Mouse (Mus musculus): ENCODE data around the gene Emp1. TPM values are rescaled to one million over a fixed set of nuclear protein-coding genes. Genes with fewer than 3 reads are reported as not detected.

Emp1 gene
- polyA plus RNA-seq, 1 experiment from 2014 or later = 12.3 TPM

GRCm38 (mm10) chr6:135333994-135334651 lies 28.2 kb upstream of the Emp1 start:
- no peak overlapping the region for H3K4me2 ChIP-seq (replicated peaks)
- H3K4me1 ChIP-seq = peaks cover 10% of the 10 kb centered on the region
- ATAC-seq (ENCODE audit: low FRiP score, low read depth) = no peak
- H3K9ac ChIP-seq = no peak overlapping the region
- H3K27me3 ChIP-seq (replicated peaks) = no peaks in the 10 kb centered on the region
- H3K27ac ChIP-seq = no peak overlapping the region
- H3K9me3 ChIP-seq = no peaks in the 10 kb centered on the region
- H3K36me3 ChIP-seq = no peaks in the 10 kb centered on the region
- no peak overlapping the region for H3K4me3 ChIP-seq
- WGBS = 62% methylated on average over 5 of the region's 5 CpGs

- no peaks in the 10 kb centered on the region for H3K27me3 ChIP-seq (replicated peaks)
- H3K9me3 ChIP-seq = no peaks in the 10 kb centered on the region
- H3K27ac ChIP-seq = no peak overlapping the region
- ATAC-seq (ENCODE audit: low FRiP score, low read depth) = no peak
- no peak overlapping the region for H3K4me3 ChIP-seq
- no peaks in the 10 kb centered on the region for H3K36me3 ChIP-seq
- 92% methylated on average over 8 of the region's 8 CpGs for WGBS
- H3K4me2 ChIP-seq (replicated peaks) = no peak overlapping the region
- peaks cover 10% of the 10 kb centered on the region for H3K4me1 ChIP-seq
- H3K9ac ChIP-seq = no peak overlapping the region
Measured at GRCm38 (mm10) chr6:135336376-135336775, 26.0 kb upstream of the Emp1 start.

- whole genome bisulfite sequencing = 70% methylated on average over 9 of the region's 9 CpGs
- H3K27ac ChIP-seq = no peak overlapping the region
Measured at GRCm38 (mm10) chr6:135340355-135341075, 21.8 kb upstream of the Emp1 start.

GRCm38 (mm10) chr6:135341076-135341378 lies 21.3 kb upstream of the Emp1 start:
- H3K9ac ChIP-seq = no peak overlapping the region
- no peak overlapping the region for H3K4me3 ChIP-seq
- no peaks in the 10 kb centered on the region for H3K4me1 ChIP-seq
- no peak overlapping the region for H3K27ac ChIP-seq
- no peak overlapping the region for H3K4me2 ChIP-seq (replicated peaks)
- H3K36me3 ChIP-seq = no peaks in the 10 kb centered on the region
- 73% methylated on average over 4 of the region's 4 CpGs for WGBS
- H3K9me3 ChIP-seq = no peaks in the 10 kb centered on the region
- no peak for ATAC-seq (ENCODE audit: low FRiP score, low read depth)
- H3K27me3 ChIP-seq (replicated peaks) = no peaks in the 10 kb centered on the region

More at GRCm38 (mm10) chr6:135340355-135341075, 21.8 kb upstream of the Emp1 start:
- H3K4me3 ChIP-seq = no peak overlapping the region
- H3K9ac ChIP-seq = no peak overlapping the region
- H3K4me2 ChIP-seq (replicated peaks) = no peak overlapping the region
- H3K9me3 ChIP-seq = no peaks in the 10 kb centered on the region
- no peaks in the 10 kb centered on the region for H3K4me1 ChIP-seq
- H3K27me3 ChIP-seq (replicated peaks) = no peaks in the 10 kb centered on the region
- no peak for ATAC-seq (ENCODE audit: low FRiP score, low read depth)
- no peaks in the 10 kb centered on the region for H3K36me3 ChIP-seq

GRCm38 (mm10) chr6:135351638-135352302 lies 10.6 kb upstream of the Emp1 start:
- no peak for ATAC-seq (ENCODE audit: low FRiP score, low read depth)
- H3K27ac ChIP-seq = no peak overlapping the region
- H3K27me3 ChIP-seq (replicated peaks) = no peaks in the 10 kb centered on the region
- H3K4me1 ChIP-seq = no peaks in the 10 kb centered on the region
- no peak overlapping the region for H3K4me2 ChIP-seq (replicated peaks)
- no peaks in the 10 kb centered on the region for H3K9me3 ChIP-seq
- 65% methylated on average over 8 of the region's 8 CpGs for WGBS
- H3K9ac ChIP-seq = no peak overlapping the region
- no peaks in the 10 kb centered on the region for H3K36me3 ChIP-seq
- H3K4me3 ChIP-seq = no peak overlapping the region

GRCm38 (mm10) chr6:135352537-135352936 lies 9.8 kb upstream of the Emp1 start:
- Histone ChIP-seq H3K9ac (no peak overlapping the region), H3K36me3 (no peaks in the 10 kb centered on the region), H3K4me1 (no peaks in the 10 kb centered on the region), H3K9me3 (no peaks in the 10 kb centered on the region), H3K4me2 (replicated peaks) (no peak overlapping the region), H3K4me3 (no peak overlapping the region), H3K27ac (no peak overlapping the region), H3K27me3 (replicated peaks) (no peaks in the 10 kb centered on the region)
- WGBS = 77% methylated on average over 4 of the region's 4 CpGs
- ATAC-seq (ENCODE audit: low FRiP score, low read depth) = no peak

GRCm38 (mm10) chr6:135354953-135355352 lies 7.4 kb upstream of the Emp1 start:
- H3K9ac ChIP-seq = no peak overlapping the region
- H3K9me3 ChIP-seq = no peaks in the 10 kb centered on the region
- H3K4me3 ChIP-seq = no peak overlapping the region
- H3K36me3 ChIP-seq = no peaks in the 10 kb centered on the region
- no peak overlapping the region for H3K27ac ChIP-seq
- H3K4me1 ChIP-seq = no peaks in the 10 kb centered on the region
- no peak for ATAC-seq (ENCODE audit: low FRiP score, low read depth)
- no peak overlapping the region for H3K4me2 ChIP-seq (replicated peaks)
- 90% methylated on average over 4 of the region's 4 CpGs for WGBS
- no peaks in the 10 kb centered on the region for H3K27me3 ChIP-seq (replicated peaks)

GRCm38 (mm10) chr6:135360331-135360730 lies 2.0 kb upstream of the Emp1 start:
- no peaks in the 10 kb centered on the region for H3K27me3 ChIP-seq (replicated peaks)
- no peaks in the 10 kb centered on the region for H3K9me3 ChIP-seq
- WGBS = 34% methylated on average over 4 of the region's 4 CpGs
- no peak overlapping the region for H3K27ac ChIP-seq
- H3K4me3 ChIP-seq = no peak overlapping the region
- H3K36me3 ChIP-seq = no peaks in the 10 kb centered on the region
- H3K9ac ChIP-seq = no peak overlapping the region
- peaks cover 8% of the 10 kb centered on the region; the same call in 1 of the 2 replicates for H3K4me1 ChIP-seq
- H3K4me2 ChIP-seq (replicated peaks) = no peak overlapping the region
- ATAC-seq (ENCODE audit: low FRiP score, low read depth) = no peak

GRCm38 (mm10) chr6:135362098-135362458 lies 267 bp upstream of the Emp1 start:
- ATAC-seq (ENCODE audit: low FRiP score, low read depth) = no peak
- Histone ChIP-seq H3K4me2 (replicated peaks) (no peak overlapping the region), H3K4me1 (peaks cover 8% of the 10 kb centered on the region; the same call in 1 of the 2 replicates), H3K27ac (no peak overlapping the region), H3K9ac (no peak overlapping the region), H3K36me3 (no peaks in the 10 kb centered on the region), H3K9me3 (no peaks in the 10 kb centered on the region), H3K27me3 (replicated peaks) (no peaks in the 10 kb centered on the region), H3K4me3 (no peak overlapping the region)
- WGBS = 77% methylated on average over 3 of the region's 3 CpGs

- Histone ChIP-seq H3K27ac (no peak overlapping the region), H3K9ac (no peak overlapping the region), H3K9me3 (no peaks in the 10 kb centered on the region), H3K4me1 (peaks cover 8% of the 10 kb centered on the region; the same call in 1 of the 2 replicates), H3K27me3 (replicated peaks) (no peaks in the 10 kb centered on the region), H3K4me3 (no peak overlapping the region), H3K4me2 (replicated peaks) (0 out of 2 replicates have a peak overlapping the region, but pooled peaks have one; percentile 4), H3K36me3 (no peaks in the 10 kb centered on the region)
- WGBS = 76% methylated on average over 10 of the region's 10 CpGs
- no peak for ATAC-seq (ENCODE audit: low FRiP score, low read depth)
Measured at GRCm38 (mm10) chr6:135363344-135364040, 1.1 kb downstream of the Emp1 start.

- Histone ChIP-seq H3K27me3 (replicated peaks) (no peaks in the 10 kb centered on the region), H3K4me3 (no peak overlapping the region), H3K9ac (no peak overlapping the region), H3K4me2 (replicated peaks) (0 out of 2 replicates have a peak overlapping the region, but pooled peaks have one; percentile 0), H3K4me1 (peaks cover 8% of the 10 kb centered on the region; the same call in 1 of the 2 replicates), H3K27ac (no peak overlapping the region), H3K36me3 (no peaks in the 10 kb centered on the region), H3K9me3 (no peaks in the 10 kb centered on the region)
- ATAC-seq (ENCODE audit: low FRiP score, low read depth) = no peak
- 46% methylated on average over 9 of the region's 9 CpGs for WGBS
Measured at GRCm38 (mm10) chr6:135364041-135364745, 1.8 kb downstream of the Emp1 start.

Data from neural tube, embryonic 12.5 days (tissue).